Mouse (Mus musculus): ENCODE measurements around the gene Alox5. TPM values are rescaled to one million over a fixed set of nuclear protein-coding genes. Genes with fewer than 3 reads are reported as not detected.
A peak's percentile ranks its signal among the peaks of the same experiment; 100 is the strongest.

The Alox5 gene
- polyA plus RNA-seq, 1 experiment from 2014 or later: 2.6 TPM

GRCm38 (mm10) chr6:116455781-116456180 is 5.2 kb downstream of the Alox5 start:
- peaks cover 13% of the 10 kb centered on the region; the same call in 1 of the 2 replicates for H3K27me3 ChIP-seq (replicated peaks)
- no peak for ATAC-seq (ENCODE audit: insufficient number of reproducible peaks, low FRiP score)
- 68% methylated on average over 4 of the region's 4 CpGs for WGBS

DNA sequence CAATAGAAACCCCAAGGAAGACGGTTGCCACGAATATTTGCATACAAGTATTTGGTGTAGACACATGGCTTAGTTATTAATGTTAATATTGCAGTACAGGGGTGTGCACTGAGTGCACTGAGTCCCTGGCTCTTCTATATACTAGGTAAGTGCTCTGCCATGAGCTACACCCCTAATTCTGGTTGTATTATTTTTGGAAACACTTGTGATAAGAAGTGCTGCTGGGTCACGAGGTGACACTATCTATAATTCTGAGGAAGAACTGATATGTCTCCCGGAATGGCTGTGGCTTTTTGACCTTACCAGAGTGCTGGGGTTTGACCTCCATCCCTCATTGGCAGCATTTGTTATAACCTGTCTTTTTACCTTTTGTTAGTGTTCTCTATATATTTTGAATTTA is 20.1 kb downstream of the Alox5 start:
- Histone ChIP-seq H3K4me1 (replicated peaks) (peaks cover 19% of the 10 kb centered on the region), H3K36me3 (no peaks in the 10 kb centered on the region), H3K4me3 (no peak overlapping the region), H3K9ac (no peak overlapping the region), H3K9me3 (replicated peaks) (no peaks in the 10 kb centered on the region), H3K4me2 (peak overlapping the region; percentile 13), H3K27ac (ENCODE audit: poor library complexity, severe bottlenecking) (peak overlapping the region; percentile 83), H3K27me3 (replicated peaks) (no peaks in the 10 kb centered on the region)
- 25% methylated on average over 4 of the region's 4 CpGs for WGBS
- ATAC-seq (ENCODE audit: insufficient number of reproducible peaks, low FRiP score): peak; percentile 68; the same call in 1 of the 2 replicates

More at GRCm38 (mm10) chr6:116455781-116456180, 5.2 kb downstream of the Alox5 start:
- H3K27ac ChIP-seq (ENCODE audit: poor library complexity, severe bottlenecking): no peak overlapping the region
- no peak overlapping the region for H3K9ac ChIP-seq
- no peak overlapping the region for H3K4me3 ChIP-seq
- no peaks in the 10 kb centered on the region for H3K9me3 ChIP-seq (replicated peaks)
- no peak overlapping the region for H3K4me2 ChIP-seq
- no peaks in the 10 kb centered on the region for H3K36me3 ChIP-seq
- H3K4me1 ChIP-seq (replicated peaks): peaks cover 9% of the 10 kb centered on the region; the same call in 1 of the 2 replicates

DNA sequence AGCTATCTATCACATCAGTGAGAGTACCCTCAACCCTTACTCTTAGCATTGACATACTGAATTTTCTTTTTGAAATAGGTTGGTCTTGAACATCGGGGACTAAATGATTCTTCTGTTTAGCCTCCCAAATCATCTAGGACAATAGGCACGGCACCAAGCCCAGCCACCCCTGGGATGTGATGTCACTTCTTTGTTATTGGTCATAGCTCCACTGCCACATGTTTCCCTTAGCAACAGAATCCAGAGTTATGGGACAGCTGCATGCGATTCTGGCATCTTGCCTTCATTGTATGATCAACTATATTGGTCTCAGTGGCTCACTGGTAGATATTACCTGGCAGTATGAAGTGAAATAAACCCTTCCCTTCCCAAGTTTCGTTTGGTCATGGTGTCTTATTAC is 20.5 kb downstream of the Alox5 start:
- no peak for ATAC-seq (ENCODE audit: insufficient number of reproducible peaks, low FRiP score)
- peak overlapping the region; percentile 83 for H3K27ac ChIP-seq (ENCODE audit: poor library complexity, severe bottlenecking)
- no peak overlapping the region for H3K4me3 ChIP-seq
- no peak overlapping the region for H3K9ac ChIP-seq
- no peaks in the 10 kb centered on the region for H3K27me3 ChIP-seq (replicated peaks)
- peak overlapping the region; percentile 13 for H3K4me2 ChIP-seq
- H3K4me1 ChIP-seq (replicated peaks): peaks cover 19% of the 10 kb centered on the region
- no peaks in the 10 kb centered on the region for H3K36me3 ChIP-seq
- H3K9me3 ChIP-seq (replicated peaks): no peaks in the 10 kb centered on the region
- 65% methylated on average over 4 of the region's 4 CpGs for WGBS

DNA sequence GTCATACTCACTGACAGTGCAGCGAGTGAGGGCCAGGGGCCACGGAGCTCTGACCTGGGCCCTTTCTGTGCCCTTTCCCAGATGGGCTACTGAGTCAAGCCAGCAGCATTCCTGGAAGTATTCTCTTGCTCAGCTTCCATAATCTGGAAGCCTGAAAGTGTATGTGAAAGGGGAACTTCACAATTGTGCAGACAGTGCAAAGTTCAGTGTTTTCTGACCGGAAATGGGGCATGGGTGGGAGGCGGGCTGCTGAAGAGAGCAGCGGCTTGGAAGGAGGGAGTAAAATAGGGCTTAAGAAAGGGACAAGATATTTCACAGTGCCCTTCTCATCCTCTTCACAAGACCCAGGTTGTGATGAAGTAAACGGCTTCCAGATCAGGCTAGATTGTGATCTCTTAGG is 21.4 kb downstream of the Alox5 start:
- no peaks in the 10 kb centered on the region for H3K9me3 ChIP-seq (replicated peaks)
- H3K27ac ChIP-seq (ENCODE audit: poor library complexity, severe bottlenecking): no peak overlapping the region
- ATAC-seq (ENCODE audit: insufficient number of reproducible peaks, low FRiP score): no peak
- no peak overlapping the region for H3K4me3 ChIP-seq
- H3K4me1 ChIP-seq (replicated peaks): peaks cover 19% of the 10 kb centered on the region
- H3K36me3 ChIP-seq: no peaks in the 10 kb centered on the region
- no peak overlapping the region for H3K9ac ChIP-seq
- 83% methylated on average over 6 of the region's 6 CpGs for WGBS
- no peaks in the 10 kb centered on the region for H3K27me3 ChIP-seq (replicated peaks)
- H3K4me2 ChIP-seq: no peak overlapping the region

GRCm38 (mm10) chr6:116438864-116439263 is 22.1 kb downstream of the Alox5 start:
- 70% methylated on average over 6 of the region's 6 CpGs for WGBS
- H3K27ac ChIP-seq (ENCODE audit: poor library complexity, severe bottlenecking): no peak overlapping the region
- H3K4me2 ChIP-seq: no peak overlapping the region
- no peak overlapping the region for H3K4me3 ChIP-seq
- no peak for ATAC-seq (ENCODE audit: insufficient number of reproducible peaks, low FRiP score)
- peaks cover 19% of the 10 kb centered on the region for H3K4me1 ChIP-seq (replicated peaks)
- H3K27me3 ChIP-seq (replicated peaks): no peaks in the 10 kb centered on the region
- no peaks in the 10 kb centered on the region for H3K9me3 ChIP-seq (replicated peaks)
- no peak overlapping the region for H3K9ac ChIP-seq
- H3K36me3 ChIP-seq: no peaks in the 10 kb centered on the region

DNA sequence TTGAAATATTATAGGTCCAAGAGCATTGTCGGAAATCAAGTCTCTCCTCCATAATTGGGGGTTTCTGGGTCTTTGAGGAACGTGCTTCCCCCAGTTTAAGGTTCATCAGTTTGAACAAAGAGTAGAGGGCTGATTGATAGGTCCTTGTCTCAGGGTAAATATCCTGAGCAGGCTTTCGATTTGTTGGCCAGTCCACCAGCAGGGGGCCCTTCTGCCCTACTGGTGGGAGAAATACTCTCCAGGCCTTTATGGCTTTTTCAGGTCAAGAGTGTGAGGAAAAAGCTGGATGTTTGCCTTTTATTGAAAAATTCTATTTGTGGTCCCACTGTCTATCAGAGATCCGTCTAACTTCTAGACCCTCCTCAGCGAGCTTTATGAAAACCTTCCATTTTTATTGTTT is 32.7 kb downstream of the Alox5 start:
- no peak overlapping the region for H3K4me2 ChIP-seq
- no peak overlapping the region for H3K27ac ChIP-seq (ENCODE audit: poor library complexity, severe bottlenecking)
- H3K9me3 ChIP-seq (replicated peaks): 0 out of 2 replicates have a peak, but pooled peaks cover 5% of the 10 kb centered on the region
- no peaks in the 10 kb centered on the region for H3K36me3 ChIP-seq
- no peaks in the 10 kb centered on the region; the same call in 1 of the 2 replicates for H3K4me1 ChIP-seq (replicated peaks)
- WGBS: 58% methylated on average over 5 of the region's 5 CpGs
- H3K27me3 ChIP-seq (replicated peaks): no peaks in the 10 kb centered on the region; the same call in 1 of the 2 replicates
- H3K9ac ChIP-seq: no peak overlapping the region
- no peak for ATAC-seq (ENCODE audit: insufficient number of reproducible peaks, low FRiP score)
- no peak overlapping the region for H3K4me3 ChIP-seq

DNA sequence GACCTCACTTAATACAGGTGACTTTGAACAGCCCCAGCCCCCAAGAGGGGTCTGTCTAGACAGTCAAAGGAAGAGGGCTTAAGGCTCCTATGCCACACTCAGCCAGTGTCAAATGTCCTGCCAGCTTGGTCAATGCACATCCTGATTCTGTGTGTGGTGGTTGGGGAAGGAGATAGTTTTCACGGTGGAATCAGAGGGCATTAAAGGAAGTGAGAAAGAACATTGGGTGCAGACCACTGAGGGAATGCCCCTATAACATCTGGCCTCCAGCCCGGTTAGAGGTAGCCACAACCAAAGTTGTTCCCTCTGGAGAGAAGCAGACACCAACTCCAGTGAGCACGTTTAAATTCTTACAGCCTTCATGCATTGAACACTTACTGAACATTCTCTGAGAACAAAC is 33.4 kb downstream of the Alox5 start:
- H3K27ac ChIP-seq (ENCODE audit: poor library complexity, severe bottlenecking): no peak overlapping the region
- WGBS: 67% methylated on average over 3 of the region's 3 CpGs
- no peak overlapping the region for H3K4me2 ChIP-seq
- no peaks in the 10 kb centered on the region for H3K36me3 ChIP-seq
- 0 out of 2 replicates have a peak, but pooled peaks cover 5% of the 10 kb centered on the region for H3K9me3 ChIP-seq (replicated peaks)
- ATAC-seq (ENCODE audit: insufficient number of reproducible peaks, low FRiP score): no peak
- no peaks in the 10 kb centered on the region; the same call in 1 of the 2 replicates for H3K27me3 ChIP-seq (replicated peaks)
- no peak overlapping the region for H3K9ac ChIP-seq
- no peak overlapping the region for H3K4me3 ChIP-seq
- no peaks in the 10 kb centered on the region; the same call in 1 of the 2 replicates for H3K4me1 ChIP-seq (replicated peaks)

- no peak for ATAC-seq (ENCODE audit: insufficient number of reproducible peaks, low FRiP score)
- no peak overlapping the region for H3K4me3 ChIP-seq
- no peaks in the 10 kb centered on the region; the same call in 1 of the 2 replicates for H3K27me3 ChIP-seq (replicated peaks)
- no peaks in the 10 kb centered on the region for H3K4me1 ChIP-seq (replicated peaks)
- no peak overlapping the region for H3K4me2 ChIP-seq
- no peaks in the 10 kb centered on the region for H3K9me3 ChIP-seq (replicated peaks)
- no peak overlapping the region for H3K9ac ChIP-seq
- 67% methylated on average over 2 of the region's 2 CpGs for WGBS
- H3K36me3 ChIP-seq: no peaks in the 10 kb centered on the region
- no peak overlapping the region for H3K27ac ChIP-seq (ENCODE audit: poor library complexity, severe bottlenecking)
These were observed 37.3 kb downstream of the Alox5 start for GRCm38 (mm10) chr6:116423664-116424063.

DNA sequence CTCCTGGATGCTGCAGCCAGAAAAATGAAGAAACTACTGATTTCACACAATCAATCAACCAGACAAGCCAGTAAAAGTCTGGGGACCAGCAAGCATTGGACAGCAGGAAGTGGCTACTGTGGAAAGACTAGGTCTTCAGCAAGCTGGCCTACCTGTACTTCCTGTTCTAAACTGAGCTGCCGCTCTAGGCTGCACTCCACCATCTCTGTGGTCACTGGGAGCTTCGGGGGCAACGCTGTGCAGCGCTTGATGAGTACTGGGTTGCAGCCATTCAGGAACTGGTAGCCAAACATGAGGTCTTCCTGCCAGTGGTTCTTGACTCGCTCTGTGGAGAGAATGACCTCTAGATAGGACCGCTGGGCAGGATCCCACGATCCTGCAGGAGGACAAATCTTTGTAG is 38.0 kb downstream of the Alox5 start:
- 88% methylated on average over 7 of the region's 7 CpGs for WGBS
- Histone ChIP-seq H3K4me1 (replicated peaks) (no peaks in the 10 kb centered on the region), H3K36me3 (no peaks in the 10 kb centered on the region)

DNA sequence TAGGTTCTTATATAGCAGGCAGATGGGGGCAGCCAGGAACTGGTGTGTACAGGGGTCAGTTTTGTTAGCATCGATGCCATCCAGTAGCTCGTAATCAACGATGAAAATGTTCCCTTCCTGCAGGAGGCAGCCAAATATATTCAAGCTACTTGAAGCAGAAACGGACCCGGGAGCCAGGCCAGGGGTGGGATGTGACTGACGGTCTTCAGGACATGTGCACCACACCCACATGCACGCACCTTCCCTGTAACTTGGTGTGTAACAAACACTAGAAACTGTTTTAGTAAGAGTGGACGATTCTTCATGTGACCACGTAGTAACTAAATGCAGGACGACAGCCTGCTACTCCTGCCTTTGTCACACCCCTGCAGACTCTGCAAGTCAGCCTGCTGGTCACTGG is 40.7 kb downstream of the Alox5 start:
- Histone ChIP-seq H3K27me3 (replicated peaks) (no peaks in the 10 kb centered on the region; the same call in 1 of the 2 replicates), H3K9me3 (replicated peaks) (no peaks in the 10 kb centered on the region), H3K4me2 (no peak overlapping the region), H3K36me3 (no peaks in the 10 kb centered on the region), H3K27ac (ENCODE audit: poor library complexity, severe bottlenecking) (no peak overlapping the region), H3K4me3 (no peak overlapping the region), H3K4me1 (replicated peaks) (peaks cover 6% of the 10 kb centered on the region; the same call in 1 of the 2 replicates), H3K9ac (no peak overlapping the region)
- ATAC-seq (ENCODE audit: insufficient number of reproducible peaks, low FRiP score): no peak
- 78% methylated on average over 10 of the region's 10 CpGs for WGBS

More for the DNA sequence above, 38.0 kb downstream of the Alox5 start:
- Histone ChIP-seq H3K9ac (no peak overlapping the region), H3K4me3 (no peak overlapping the region), H3K27me3 (replicated peaks) (no peaks in the 10 kb centered on the region; the same call in 1 of the 2 replicates), H3K27ac (ENCODE audit: poor library complexity, severe bottlenecking) (no peak overlapping the region), H3K9me3 (replicated peaks) (no peaks in the 10 kb centered on the region), H3K4me2 (no peak overlapping the region)
- ATAC-seq (ENCODE audit: insufficient number of reproducible peaks, low FRiP score): no peak

- Histone ChIP-seq H3K36me3 (no peaks in the 10 kb centered on the region), H3K27me3 (replicated peaks) (no peaks in the 10 kb centered on the region; the same call in 1 of the 2 replicates), H3K4me1 (replicated peaks) (peaks cover 9% of the 10 kb centered on the region; the same call in 1 of the 2 replicates), H3K9me3 (replicated peaks) (no peaks in the 10 kb centered on the region), H3K4me2 (no peak overlapping the region), H3K4me3 (no peak overlapping the region), H3K27ac (ENCODE audit: poor library complexity, severe bottlenecking) (no peak overlapping the region), H3K9ac (no peak overlapping the region)
- ATAC-seq (ENCODE audit: insufficient number of reproducible peaks, low FRiP score): no peak
- 58% methylated on average over 6 of the region's 6 CpGs for WGBS
These were observed 41.3 kb downstream of the Alox5 start for GRCm38 (mm10) chr6:116419699-116420098.

- Histone ChIP-seq H3K9ac (no peak overlapping the region), H3K4me1 (replicated peaks) (peaks cover 14% of the 10 kb centered on the region; the same call in 1 of the 2 replicates), H3K4me2 (no peak overlapping the region), H3K27ac (ENCODE audit: poor library complexity, severe bottlenecking) (no peak overlapping the region), H3K4me3 (no peak overlapping the region), H3K9me3 (replicated peaks) (no peaks in the 10 kb centered on the region), H3K36me3 (no peaks in the 10 kb centered on the region), H3K27me3 (replicated peaks) (no peaks in the 10 kb centered on the region; the same call in 1 of the 2 replicates)
- 93% methylated on average over 1 of the region's 1 CpGs for WGBS
- no peak for ATAC-seq (ENCODE audit: insufficient number of reproducible peaks, low FRiP score)
These were observed 42.5 kb downstream of the Alox5 start for GRCm38 (mm10) chr6:116418487-116418886.

All from heart, embryonic 12.5 days (tissue).